Mouse (Mus musculus) thymus, adult 2 months (tissue): ENCODE results near the gene Zscan2.

Experiments
- CTCF ChIP-seq: fragments of 200-500 bp; IDR thresholded peaks from 2 replicates; pipeline ENCODE4 v1.5.1; 2012; ENCODE audit warnings: mild to moderate bottlenecking, control low read depth, low read length, moderate library complexity, borderline replicate concordance; ENCODE audit not compliant: control insufficient read depth, poor library complexity, insufficient read depth; ENCODE audit errors: extremely low read depth
- POLR2A ChIP-seq: fragments of 200-500 bp; IDR thresholded peaks from 2 replicates; pipeline ENCODE4 v1.6.1; 2012; ENCODE audit warnings: mild to moderate bottlenecking, low read length, control low read depth, moderate library complexity; ENCODE audit not compliant: control insufficient read depth, poor library complexity, insufficient read depth; ENCODE audit errors: extremely low read depth

DNA sequence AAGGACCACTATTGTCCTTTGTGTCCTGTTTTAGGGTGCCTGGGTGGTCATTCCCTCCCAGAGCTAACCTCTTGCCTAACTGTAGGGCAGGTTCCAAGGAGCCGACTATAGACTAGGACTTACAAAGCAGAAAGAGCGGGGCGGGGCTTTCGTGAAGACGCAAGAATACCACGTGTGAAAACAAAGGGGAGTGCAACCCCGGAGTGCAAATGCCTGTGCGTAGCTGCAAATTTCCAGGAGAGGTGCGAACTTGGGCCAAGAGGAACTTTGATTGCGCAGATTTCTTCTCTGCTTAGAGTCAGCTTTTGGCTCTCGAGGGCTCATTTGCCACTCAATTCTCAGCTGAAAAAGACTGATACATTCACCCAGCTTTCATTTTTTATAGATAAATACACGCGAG lies 493 bp upstream of the Zscan2 start:
- no peak for TF ChIP-seq POLR2A
- no peak for TF ChIP-seq CTCF
